Mouse (Mus musculus): Measurements from ENCODE around the gene Trim39. TPM values are rescaled to one million over a fixed set of nuclear protein-coding genes. Genes with fewer than 3 reads are reported as not detected.

Trim39 gene
- polyA plus RNA-seq, 1 experiment from 2014 or later, result 14.0 TPM

- no peaks in the 10 kb centered on the region; the same call in none of the 2 replicates for H3K36me3 ChIP-seq (replicated peaks; ENCODE audit: control insufficient read depth, insufficient read depth, low read depth, low read length)
- H3K4me1 ChIP-seq (ENCODE audit: control insufficient read depth, insufficient read depth, low read length), result no peaks in the 10 kb centered on the region
- no peaks in the 10 kb centered on the region for H3K27me3 ChIP-seq (ENCODE audit: control insufficient read depth, insufficient read depth, low read length)
- H3K9me3 ChIP-seq (replicated peaks; ENCODE audit: control insufficient read depth, low read length), result no peaks in the 10 kb centered on the region
- 92% methylated on average over 9 of the region's 9 CpGs for WGBS
- no peak overlapping the region for H3K4me3 ChIP-seq (ENCODE audit: low read depth, low read length)
- no peak overlapping the region for H3K9ac ChIP-seq (replicated peaks; ENCODE audit: low read length)
- DNase-seq (ENCODE audit: low spot score), result no peak
- ATAC-seq (replicated peaks; ENCODE audit: insufficient number of reproducible peaks, low FRiP score, low TSS enrichment, low read depth), result no peak
- H3K27ac ChIP-seq (replicated peaks; ENCODE audit: low read depth, low read length), result no peak overlapping the region
- H3K4me2 ChIP-seq (ENCODE audit: low read depth, low read length), result no peak overlapping the region
Observed at GRCm38 (mm10) chr17:36261511-36262166, 10.4 kb downstream of the Trim39 start.

DNA sequence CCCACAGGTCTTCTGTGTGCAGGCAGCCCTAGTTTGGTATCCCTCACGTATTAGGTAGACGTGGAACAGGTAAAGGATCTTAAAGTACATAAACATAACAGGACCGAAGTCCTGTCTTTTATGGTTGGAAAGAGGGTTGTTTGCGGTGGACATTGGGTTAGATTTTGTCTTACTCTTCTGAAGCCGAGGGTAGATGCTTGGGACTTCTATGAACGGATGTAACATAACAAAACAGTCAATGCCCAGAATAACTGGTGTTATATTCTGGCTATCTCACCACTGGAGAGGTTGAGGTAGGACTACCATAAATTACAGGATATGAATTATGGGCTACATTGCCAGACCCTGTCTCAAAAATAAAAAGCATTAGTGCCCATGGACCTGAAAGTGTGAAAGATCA, 14.1 kb downstream of the Trim39 start, which contains the start of gene Rpp21:
Gene Rpp21 (minus strand): TSS at position 101 of the 400 bp plus-strand sequence.
- DNase-seq (ENCODE audit: low spot score) (no peak), ATAC-seq (replicated peaks; ENCODE audit: insufficient number of reproducible peaks, low FRiP score, low TSS enrichment, low read depth) (no peak)
- WGBS, result 52% methylated on average over 6 of the region's 6 CpGs
- Histone ChIP-seq H3K4me3 (ENCODE audit: low read depth, low read length) (peak within 1 kb of the TSS; percentile 69), H3K9ac (replicated peaks; ENCODE audit: low read length) (peak within 1 kb of the TSS; percentile 79), H3K27ac (replicated peaks; ENCODE audit: low read depth, low read length) (0 out of 2 replicates have a peak within 1 kb of the TSS, but pooled peaks have one; percentile 35), H3K9me3 (replicated peaks; ENCODE audit: control insufficient read depth, low read length) (no peaks in the 10 kb centered on the region), H3K36me3 (replicated peaks; ENCODE audit: control insufficient read depth, insufficient read depth, low read depth, low read length) (no peaks in the 10 kb centered on the region; the same call in 1 of the 2 replicates), H3K4me2 (ENCODE audit: low read depth, low read length) (peak within 1 kb of the TSS; percentile 47), H3K27me3 (ENCODE audit: control insufficient read depth, insufficient read depth, low read length) (no peaks in the 10 kb centered on the region), H3K4me1 (ENCODE audit: control insufficient read depth, insufficient read depth, low read length) (no peaks in the 10 kb centered on the region)

DNA sequence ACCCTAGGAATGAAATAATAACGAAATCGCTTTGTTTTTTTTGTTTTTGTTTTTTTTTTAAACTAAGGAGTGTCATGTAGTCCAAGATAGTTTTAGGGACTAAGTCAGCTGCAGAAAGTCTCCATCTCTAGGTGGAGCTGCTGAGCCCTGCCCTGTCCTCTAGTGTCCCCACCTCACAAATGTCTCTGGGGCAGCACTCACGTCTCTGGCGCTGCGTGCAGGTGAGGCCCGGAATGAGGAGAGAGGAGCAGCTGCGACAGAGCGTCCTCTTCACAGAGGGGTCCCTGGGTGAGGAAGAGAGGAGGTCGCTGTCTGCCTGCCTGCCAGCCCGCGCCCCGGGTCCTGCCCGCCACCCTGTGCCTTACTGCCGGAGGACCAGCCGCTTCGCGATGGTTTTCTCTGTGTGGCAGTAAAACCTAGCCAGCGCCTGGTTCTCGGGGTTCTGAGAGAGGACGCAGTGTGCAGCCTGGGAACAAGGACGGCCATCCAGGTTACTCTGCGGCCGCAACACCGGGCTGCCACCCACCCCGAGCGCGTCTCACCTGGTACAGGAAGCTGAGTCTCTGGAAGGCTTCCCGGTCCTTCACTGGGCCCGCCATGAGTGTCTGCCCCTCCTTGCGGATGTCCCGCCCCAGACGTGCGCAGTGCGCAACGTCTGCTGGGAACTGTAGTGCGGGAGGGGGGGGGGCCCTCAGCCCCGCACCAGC, 14.7 kb downstream of the Trim39 start:
- Histone ChIP-seq H3K27me3 (ENCODE audit: control insufficient read depth, insufficient read depth, low read length) (no peaks in the 10 kb centered on the region), H3K4me2 (ENCODE audit: low read depth, low read length) (peak overlapping the region; percentile 47), H3K36me3 (replicated peaks; ENCODE audit: control insufficient read depth, insufficient read depth, low read depth, low read length) (no peaks in the 10 kb centered on the region; the same call in 1 of the 2 replicates), H3K4me1 (ENCODE audit: control insufficient read depth, insufficient read depth, low read length) (no peaks in the 10 kb centered on the region), H3K9me3 (replicated peaks; ENCODE audit: control insufficient read depth, low read length) (no peaks in the 10 kb centered on the region), H3K9ac (replicated peaks; ENCODE audit: low read length) (peak overlapping the region; percentile 79), H3K4me3 (ENCODE audit: low read depth, low read length) (peak overlapping the region; percentile 69), H3K27ac (replicated peaks; ENCODE audit: low read depth, low read length) (0 out of 2 replicates have a peak overlapping the region, but pooled peaks have one; percentile 35)
- DNase-seq (ENCODE audit: low spot score) (peak; percentile 79), ATAC-seq (replicated peaks; ENCODE audit: insufficient number of reproducible peaks, low FRiP score, low TSS enrichment, low read depth) (peak; percentile 94)
- under 1% methylated on average over 37 of the region's 37 CpGs for WGBS

GRCm38 (mm10) chr17:36253087-36253600, 18.9 kb downstream of the Trim39 start:
- H3K4me3 ChIP-seq (ENCODE audit: low read depth, low read length), result no peak overlapping the region
- no peak for ATAC-seq (replicated peaks; ENCODE audit: insufficient number of reproducible peaks, low FRiP score, low TSS enrichment, low read depth)
- 57% methylated on average over 6 of the region's 6 CpGs for WGBS
- no peaks in the 10 kb centered on the region for H3K4me1 ChIP-seq (ENCODE audit: control insufficient read depth, insufficient read depth, low read length)
- H3K4me2 ChIP-seq (ENCODE audit: low read depth, low read length), result no peak overlapping the region
- no peaks in the 10 kb centered on the region for H3K36me3 ChIP-seq (replicated peaks; ENCODE audit: control insufficient read depth, insufficient read depth, low read depth, low read length)
- peaks cover 9% of the 10 kb centered on the region for H3K27me3 ChIP-seq (ENCODE audit: control insufficient read depth, insufficient read depth, low read length)
- H3K27ac ChIP-seq (replicated peaks; ENCODE audit: low read depth, low read length), result no peak overlapping the region
- no peak overlapping the region for H3K9ac ChIP-seq (replicated peaks; ENCODE audit: low read length)
- DNase-seq (ENCODE audit: low spot score), result no peak
- no peaks in the 10 kb centered on the region for H3K9me3 ChIP-seq (replicated peaks; ENCODE audit: control insufficient read depth, low read length)

DNA sequence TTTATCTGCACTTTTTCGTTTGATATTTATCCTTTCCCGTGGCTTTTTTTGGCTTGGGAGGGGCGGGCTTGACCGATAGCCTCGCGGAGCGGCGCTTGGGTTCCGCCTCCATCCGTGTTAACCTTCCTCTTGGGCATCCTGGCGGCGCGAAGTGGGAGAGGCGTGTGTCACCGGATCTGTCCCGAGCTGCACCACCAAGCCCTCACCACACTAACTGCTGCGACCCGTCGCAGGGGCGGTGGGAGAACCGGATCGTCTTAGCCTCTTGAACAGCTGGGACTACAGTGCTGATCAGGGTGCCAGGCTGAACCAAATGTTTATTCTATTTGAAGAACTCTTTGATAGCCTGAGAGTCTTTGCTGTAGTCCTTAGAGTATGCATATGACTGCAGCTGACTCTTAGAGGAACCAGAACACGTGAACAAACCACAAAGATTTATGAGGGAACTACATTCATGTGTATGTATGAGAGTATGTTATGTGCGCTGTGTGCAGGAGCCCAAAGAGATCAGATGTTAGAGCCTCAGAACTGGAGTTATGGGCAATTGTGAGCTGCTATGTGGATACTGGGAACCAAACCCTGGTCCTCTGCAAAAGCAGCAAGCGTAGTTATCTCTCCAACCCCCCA, 19.7 kb downstream of the Trim39 start:
- ATAC-seq (replicated peaks; ENCODE audit: insufficient number of reproducible peaks, low FRiP score, low TSS enrichment, low read depth) (no peak), DNase-seq (ENCODE audit: low spot score) (peak; percentile 33)
- H3K4me3 ChIP-seq (ENCODE audit: low read depth, low read length), result 0 out of 2 replicates have a peak overlapping the region, but pooled peaks have one; percentile 6
- peaks cover 9% of the 10 kb centered on the region for H3K27me3 ChIP-seq (ENCODE audit: control insufficient read depth, insufficient read depth, low read length)
- H3K9ac ChIP-seq (replicated peaks; ENCODE audit: low read length), result 0 out of 2 replicates have a peak overlapping the region, but pooled peaks have one; percentile 9
- no peaks in the 10 kb centered on the region for H3K4me1 ChIP-seq (ENCODE audit: control insufficient read depth, insufficient read depth, low read length)
- no peaks in the 10 kb centered on the region for H3K36me3 ChIP-seq (replicated peaks; ENCODE audit: control insufficient read depth, insufficient read depth, low read depth, low read length)
- no peak overlapping the region for H3K27ac ChIP-seq (replicated peaks; ENCODE audit: low read depth, low read length)
- 11% methylated on average over 25 of the region's 25 CpGs for WGBS
- H3K4me2 ChIP-seq (ENCODE audit: low read depth, low read length), result peak overlapping the region; percentile 42
- H3K9me3 ChIP-seq (replicated peaks; ENCODE audit: control insufficient read depth, low read length), result no peaks in the 10 kb centered on the region

GRCm38 (mm10) chr17:36248886-36249285, 23.2 kb downstream of the Trim39 start:
- peaks cover 9% of the 10 kb centered on the region for H3K27me3 ChIP-seq (ENCODE audit: control insufficient read depth, insufficient read depth, low read length)
- H3K36me3 ChIP-seq (replicated peaks; ENCODE audit: control insufficient read depth, insufficient read depth, low read depth, low read length), result no peaks in the 10 kb centered on the region
- ATAC-seq (replicated peaks; ENCODE audit: insufficient number of reproducible peaks, low FRiP score, low TSS enrichment, low read depth) (no peak), DNase-seq (ENCODE audit: low spot score) (no peak)
- H3K9ac ChIP-seq (replicated peaks; ENCODE audit: low read length), result no peak overlapping the region
- WGBS, result 18% methylated on average over 33 of the region's 33 CpGs
- no peak overlapping the region for H3K27ac ChIP-seq (replicated peaks; ENCODE audit: low read depth, low read length)
- no peak overlapping the region for H3K4me3 ChIP-seq (ENCODE audit: low read depth, low read length)
- H3K4me1 ChIP-seq (ENCODE audit: control insufficient read depth, insufficient read depth, low read length), result no peaks in the 10 kb centered on the region
- no peaks in the 10 kb centered on the region for H3K9me3 ChIP-seq (replicated peaks; ENCODE audit: control insufficient read depth, low read length)
- no peak overlapping the region for H3K4me2 ChIP-seq (ENCODE audit: low read depth, low read length)

GRCm38 (mm10) chr17:36245741-36246140, 26.3 kb downstream of the Trim39 start:
- Histone ChIP-seq H3K4me3 (ENCODE audit: low read depth, low read length) (no peak overlapping the region), H3K36me3 (replicated peaks; ENCODE audit: control insufficient read depth, insufficient read depth, low read depth, low read length) (no peaks in the 10 kb centered on the region), H3K4me2 (ENCODE audit: low read depth, low read length) (no peak overlapping the region), H3K9ac (replicated peaks; ENCODE audit: low read length) (no peak overlapping the region), H3K4me1 (ENCODE audit: control insufficient read depth, insufficient read depth, low read length) (no peaks in the 10 kb centered on the region), H3K27me3 (ENCODE audit: control insufficient read depth, insufficient read depth, low read length) (peaks cover 9% of the 10 kb centered on the region), H3K9me3 (replicated peaks; ENCODE audit: control insufficient read depth, low read length) (no peaks in the 10 kb centered on the region), H3K27ac (replicated peaks; ENCODE audit: low read depth, low read length) (no peak overlapping the region)
- no peak for ATAC-seq (replicated peaks; ENCODE audit: insufficient number of reproducible peaks, low FRiP score, low TSS enrichment, low read depth)
- WGBS, result 88% methylated on average over 2 of the region's 2 CpGs
- no peak for DNase-seq (ENCODE audit: low spot score)
